Mouse (Mus musculus): Measurements from ENCODE around the gene Cd164.

Cd164 gene

DNA sequence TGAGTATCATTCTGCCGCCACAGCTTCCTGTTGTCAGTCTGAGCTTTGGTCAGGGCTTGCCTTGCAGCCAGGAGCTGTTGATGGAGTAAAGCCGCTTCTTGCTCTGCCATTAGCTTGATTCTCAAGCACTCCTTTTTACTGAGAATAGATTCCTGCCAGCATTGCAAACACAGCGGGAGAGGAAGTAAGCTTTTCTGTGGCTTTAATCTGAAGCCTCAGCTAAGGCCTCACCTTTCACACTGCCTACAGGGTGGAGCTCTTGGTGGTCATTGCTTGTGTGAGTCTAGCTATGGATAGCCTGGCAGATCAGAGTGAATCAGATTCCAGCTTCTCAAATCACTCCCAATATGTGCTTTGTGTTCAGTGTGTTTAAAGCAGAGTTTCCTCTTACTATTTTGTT lies 33.1 kb downstream of the Cd164 start:
- no peak for DNase-seq

GRCm38 (mm10) chr10:41552847-41553589 lies 33.8 kb downstream of the Cd164 start:
- peak; percentile 31 for DNase-seq

DNA sequence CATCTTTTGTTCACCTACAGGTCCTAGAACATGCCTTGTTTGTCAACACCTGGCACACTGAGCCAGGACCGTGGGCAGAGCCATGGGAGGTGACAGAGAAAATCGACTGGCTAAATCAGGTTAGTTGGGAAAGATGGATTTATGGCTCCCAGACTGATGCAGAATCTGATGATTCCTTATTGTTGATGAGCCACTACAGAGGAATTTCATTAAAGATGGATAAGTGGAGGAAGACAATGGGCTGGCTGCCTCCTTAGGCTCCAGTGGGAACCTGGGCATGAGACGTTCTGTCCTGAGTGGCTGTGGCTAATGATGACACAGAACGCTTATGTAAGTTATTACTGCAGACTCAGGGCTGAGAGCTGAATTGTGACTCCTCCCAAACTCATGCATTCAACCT lies 34.5 kb downstream of the Cd164 start:
- no peak for DNase-seq

- DNase-seq: no peak
Measured at GRCm38 (mm10) chr10:41555081-41555480, 35.9 kb downstream of the Cd164 start.

DNA sequence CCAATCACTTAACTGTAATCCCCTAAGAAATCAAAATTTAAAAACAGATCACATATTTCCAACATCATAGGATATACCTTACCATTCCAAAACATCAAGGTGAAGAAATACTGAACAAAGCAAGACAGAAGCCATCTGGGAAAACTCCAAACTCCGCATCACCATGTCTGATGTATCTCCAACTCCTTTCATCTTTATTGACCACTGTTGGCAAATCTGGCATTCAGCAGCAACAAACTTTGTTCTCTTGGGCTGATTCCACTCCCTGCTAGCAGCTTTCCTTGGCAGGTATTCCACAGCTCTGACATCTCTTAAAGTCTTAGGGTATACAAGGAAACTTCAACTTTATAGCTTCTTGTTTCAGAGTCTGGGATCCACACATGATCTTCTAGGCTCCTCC lies 39.2 kb downstream of the Cd164 start:
- no peak for DNase-seq

GRCm38 (mm10) chr10:41561701-41562395 lies 42.6 kb downstream of the Cd164 start:
- DNase-seq: no peak

- DNase-seq: no peak
Measured at GRCm38 (mm10) chr10:41565141-41565540, 45.9 kb downstream of the Cd164 start.

GRCm38 (mm10) chr10:41568306-41568705 lies 49.1 kb downstream of the Cd164 start:
- no peak for DNase-seq

- no peak for DNase-seq
Measured at GRCm38 (mm10) chr10:41571065-41571464, 51.9 kb downstream of the Cd164 start.

GRCm38 (mm10) chr10:41572274-41572673 lies 53.1 kb downstream of the Cd164 start:
- DNase-seq: no peak

DNA sequence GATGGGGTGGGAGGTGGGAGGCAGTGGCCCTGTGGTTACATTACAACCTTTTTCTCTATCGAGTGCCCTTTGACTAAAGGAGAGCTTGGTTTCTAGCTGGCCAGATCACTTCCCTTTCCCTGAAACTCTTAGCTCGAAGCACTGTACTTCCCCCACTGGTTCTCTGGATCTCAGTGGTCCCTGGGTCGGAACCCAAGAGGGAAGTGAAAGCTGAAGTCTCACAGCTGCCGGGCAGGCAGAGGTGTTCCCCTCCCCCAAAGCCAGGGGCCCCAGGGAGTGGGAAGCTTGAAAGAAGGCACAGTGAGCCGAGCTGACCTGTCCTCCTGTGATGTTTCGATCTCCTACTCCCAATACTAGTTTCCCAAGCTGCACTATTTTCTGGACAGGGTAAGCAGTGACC lies 54.0 kb downstream of the Cd164 start:
- DNase-seq: peak; percentile 56

- no peak for DNase-seq
Measured at GRCm38 (mm10) chr10:41575451-41576327, 56.5 kb downstream of the Cd164 start.

DNA sequence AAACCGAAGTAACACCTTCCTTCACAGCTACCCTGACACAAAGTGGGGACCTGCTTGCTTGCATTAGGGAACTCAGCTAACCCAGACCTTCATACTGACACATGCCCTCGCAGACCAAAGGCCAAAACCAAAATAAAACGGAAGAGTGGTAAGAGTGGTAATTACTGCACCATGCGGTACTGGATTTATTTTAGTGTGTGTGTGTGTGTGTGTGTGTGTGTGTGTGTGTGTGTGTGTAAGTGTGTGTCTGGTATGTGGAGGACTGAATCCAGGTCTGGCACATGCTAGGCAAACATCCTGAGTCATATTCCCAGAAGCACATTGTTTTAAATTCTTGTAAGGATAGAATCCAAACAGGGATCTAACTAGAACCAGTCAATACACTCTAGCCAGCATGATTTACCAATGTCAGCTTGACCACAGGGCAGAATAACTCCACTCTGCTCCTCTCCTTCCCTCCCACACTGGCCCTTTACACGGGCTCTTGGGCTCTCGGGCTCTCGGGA lies 57.2 kb downstream of the Cd164 start:
- DNase-seq: no peak

- no peak for DNase-seq
Measured at GRCm38 (mm10) chr10:41578541-41578940, 59.3 kb downstream of the Cd164 start.

DNA sequence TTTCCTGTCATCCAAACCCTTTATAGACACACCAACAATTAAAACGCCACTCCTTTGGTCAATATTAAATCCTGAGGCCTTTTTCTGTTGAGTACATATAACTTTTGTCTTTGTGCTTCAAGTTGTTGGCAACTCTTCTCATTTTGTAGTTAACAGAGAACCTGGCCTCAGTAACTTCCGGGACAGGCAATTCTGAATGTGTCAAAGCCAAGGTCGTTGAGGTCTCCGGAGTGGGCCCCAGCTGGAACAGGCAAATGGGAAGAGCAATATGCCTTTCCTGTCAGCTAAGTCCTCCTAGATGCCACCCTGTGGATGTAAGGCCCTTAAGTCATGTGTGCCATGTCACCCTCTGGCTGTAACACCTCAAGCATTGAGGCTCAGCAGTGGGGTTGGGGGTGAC lies 61.2 kb downstream of the Cd164 start:
- DNase-seq: no peak
